Mouse (Mus musculus) mature B cell (primary cell): ENCODE results near the gene Btbd35f24.
"Not testable (repeated sequence)": the region's sequence is repeated elsewhere in the genome, so short reads cannot be mapped to it uniquely, and the experiment has no call there.

Source experiments
- in situ Hi-C: fragments of 300-500 bp; cut with MboI; formaldehyde crosslinking; loops from 2 replicates; pipeline ENCODE4 v1.14.3; 2019

Gene Btbd35f24

DNA sequence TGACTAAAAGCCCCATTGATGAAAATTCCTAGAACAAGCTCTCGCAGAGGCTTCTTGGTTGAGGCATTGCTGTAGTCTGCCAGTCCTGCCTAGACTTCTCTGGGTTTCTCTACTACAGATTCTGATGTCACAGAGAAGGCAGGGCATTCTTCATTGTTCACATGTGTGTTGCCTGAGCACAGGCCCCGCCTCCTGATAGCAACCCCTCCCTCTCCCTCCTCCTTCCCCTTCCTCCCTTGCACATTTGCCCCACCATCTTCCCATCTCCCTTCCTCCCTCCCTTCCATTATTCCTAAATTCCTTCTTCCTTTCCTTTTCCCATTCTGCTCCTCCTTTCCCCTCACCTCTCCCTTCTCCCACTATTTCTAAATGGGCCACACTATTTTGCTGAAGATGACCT, at the start of gene Btbd35f24:
Gene Btbd35f24, minus strand, starts transcription at position 101 of the 400 bp plus-strand sequence.
- in situ Hi-C loops, result not testable (repeated sequence)
